Mouse (Mus musculus) megakaryocyte, adult 5-6 weeks (primary cell): ENCODE results near the gene Tmtc4. TPM values are rescaled to one million over a fixed set of nuclear protein-coding genes. Genes with fewer than 3 reads are reported as not detected.

ENCODE experiments used
- ATAC-seq: 2 replicates; pipeline ENCODE4 v1.8.0; 2016; ENCODE audit warnings: mild to moderate bottlenecking, inconsistent platforms; ENCODE audit not compliant: poor library complexity, severe bottlenecking
- total RNA-seq, 2 experiments: library from RNA; stranded (forward) in 1 of 2; stranded (reverse) in 1 of 2; fragments of 153-499, 151-499 nt in 1 of 2; fragments of 221-1000, 200-1000 nt in 1 of 2; gene quantifications; 2 replicates each; pipeline versions ENCODE4 v1.2.3 to v1.2.4; 2015 to 2017

Tmtc4 gene
- total RNA-seq (2015), result 2.2 and 4.2 TPM in 2 replicates
- total RNA-seq (2017), result 3.9 and 15.0 TPM in 2 replicates

DNA sequence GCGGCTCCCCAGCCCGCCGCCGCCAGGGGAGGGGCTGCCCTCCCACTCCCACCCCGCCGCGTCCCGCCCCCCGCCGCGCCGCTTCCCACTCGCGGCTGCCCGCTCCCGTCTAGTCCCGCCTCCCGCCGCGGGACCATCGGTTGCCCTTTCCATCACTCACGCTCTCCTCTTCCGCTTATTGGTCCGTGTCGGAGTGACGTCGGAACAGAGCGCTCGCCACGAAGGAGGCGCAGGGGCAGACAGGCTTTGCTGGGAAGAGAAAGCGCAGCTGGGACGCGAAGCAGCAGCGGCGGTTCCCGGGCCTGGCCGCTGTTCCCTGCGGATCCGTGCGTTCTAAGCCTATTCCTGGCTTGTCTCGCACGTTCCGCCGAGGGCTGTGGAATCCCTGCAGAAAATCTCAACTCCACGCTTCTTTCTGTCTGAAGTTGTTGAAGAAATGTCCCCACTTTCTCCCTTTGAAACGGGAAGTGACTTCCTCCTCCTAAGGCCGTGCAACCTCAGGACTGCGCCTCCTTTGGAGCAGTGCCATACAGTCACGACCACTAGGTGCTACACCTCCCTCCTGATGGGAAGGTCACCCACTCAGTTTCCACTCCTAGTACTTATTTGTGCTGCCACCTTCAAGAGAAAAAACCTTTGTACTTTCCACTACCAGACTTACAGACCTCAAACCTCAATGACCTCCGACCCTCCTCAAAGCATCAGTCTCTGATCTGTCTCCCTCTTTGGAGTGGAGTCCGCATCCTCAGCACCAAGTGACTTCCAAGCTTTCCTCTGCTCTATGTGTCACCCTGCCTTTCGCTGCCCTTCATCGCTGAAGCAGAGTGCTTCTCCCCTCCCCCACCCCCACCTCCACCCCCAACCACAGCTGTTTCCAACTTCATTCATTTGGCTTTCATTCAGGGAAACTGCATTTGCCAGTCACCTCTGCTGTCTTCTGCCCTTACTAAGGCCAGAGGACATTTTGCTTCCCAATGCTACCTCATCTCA lies at the start of gene Tmtc4:
TSS of gene Tmtc4 (minus strand) at position 810 of the 990 bp plus-strand sequence.
- peak; percentile 92 for ATAC-seq

DNA sequence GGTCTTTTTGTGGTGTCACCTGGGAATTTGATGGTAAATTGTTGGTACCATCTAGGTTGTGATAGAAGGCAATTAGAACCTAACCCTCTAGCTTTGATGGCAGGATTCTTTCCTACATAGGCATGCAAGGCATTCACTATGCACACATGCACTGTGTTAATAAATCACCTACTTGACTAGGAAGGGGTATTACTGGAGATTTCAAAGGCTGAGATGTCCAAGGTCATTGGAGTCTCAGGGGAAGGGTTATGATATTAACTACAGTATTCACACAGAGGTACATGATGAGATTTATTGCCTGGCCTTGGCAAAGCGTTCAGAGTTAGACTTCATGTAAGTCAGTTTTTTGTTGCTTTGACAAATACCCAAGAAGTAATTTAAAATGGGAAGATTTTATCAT lies 48.6 kb upstream of the Tmtc4 start:
- ATAC-seq, result no peak

DNA sequence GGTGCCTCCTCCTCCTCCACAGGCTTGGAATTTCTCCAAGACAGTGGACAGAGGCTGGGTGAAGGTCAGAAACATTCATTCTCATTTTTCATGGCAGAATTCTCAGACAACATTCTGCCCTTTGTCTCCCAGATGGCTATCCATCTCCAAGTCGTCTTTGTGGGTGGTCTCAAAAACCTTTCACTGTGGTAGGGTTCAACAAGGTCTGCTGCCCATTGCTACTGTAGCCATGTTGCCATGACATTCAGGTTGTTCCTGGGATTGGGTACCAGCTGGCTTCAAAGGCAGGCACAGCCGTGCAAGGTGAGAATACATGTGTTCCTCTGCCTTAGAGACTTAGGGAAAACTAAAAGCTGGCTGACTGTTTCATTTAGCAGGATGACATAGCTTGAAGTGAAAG lies 44.0 kb upstream of the Tmtc4 start:
- ATAC-seq, result no peak

DNA sequence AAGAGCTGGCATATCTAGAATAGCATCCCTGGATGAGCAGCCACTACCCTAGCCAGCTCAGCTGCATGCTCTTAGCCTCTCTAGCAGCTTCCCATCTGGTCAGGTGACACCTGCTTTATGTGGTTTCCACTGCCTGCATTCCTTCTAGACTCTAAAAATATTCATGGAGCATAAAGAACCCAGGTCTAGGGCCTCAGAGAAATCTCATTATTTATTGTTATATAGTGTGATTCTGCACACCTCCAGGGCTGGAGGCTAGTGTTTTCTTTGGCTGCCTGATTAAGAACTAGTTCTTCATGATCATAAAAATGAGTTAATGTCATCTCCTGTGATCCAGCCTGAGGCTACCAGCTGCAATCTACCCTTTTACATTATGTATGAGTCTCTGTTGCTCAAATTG lies 39.1 kb upstream of the Tmtc4 start:
- no peak for ATAC-seq

DNA sequence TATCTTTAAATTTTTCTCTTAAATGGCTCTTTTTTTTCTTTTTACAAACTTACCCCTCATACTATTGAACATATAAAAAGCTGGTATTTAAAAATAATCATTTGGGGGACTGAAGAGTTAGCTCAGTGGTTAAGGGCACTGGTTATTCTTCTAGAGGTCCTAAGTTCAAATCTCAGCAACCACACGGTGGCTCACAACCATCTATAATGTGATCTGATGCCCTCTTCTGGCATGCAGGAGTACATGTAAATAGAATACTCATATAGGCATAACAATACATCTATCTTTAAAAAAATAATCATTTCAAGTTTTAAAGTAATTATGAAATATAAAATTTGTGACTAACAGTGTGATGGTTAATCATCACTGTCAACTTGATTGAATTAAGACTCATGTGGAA lies 32.5 kb upstream of the Tmtc4 start:
- ATAC-seq, result no peak

DNA sequence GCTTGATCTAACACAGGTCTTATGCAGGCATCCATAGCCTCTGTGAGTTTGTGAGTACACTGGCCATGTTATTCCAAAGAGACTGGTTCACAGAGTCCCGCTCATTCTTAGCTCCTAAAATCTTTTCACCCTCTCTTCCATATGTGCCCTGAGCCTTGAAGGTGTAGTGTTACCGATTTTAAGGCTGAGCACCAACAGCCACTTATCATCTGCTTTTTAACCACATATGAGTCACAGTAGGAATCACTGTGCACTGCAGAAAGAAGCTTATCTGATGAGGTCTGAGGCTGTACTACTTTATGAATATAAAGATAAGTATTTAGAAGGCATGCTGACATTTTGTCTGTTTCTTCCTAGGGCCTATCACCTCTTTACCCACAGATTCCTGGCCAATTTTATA lies 31.9 kb upstream of the Tmtc4 start:
- ATAC-seq, result no peak

DNA sequence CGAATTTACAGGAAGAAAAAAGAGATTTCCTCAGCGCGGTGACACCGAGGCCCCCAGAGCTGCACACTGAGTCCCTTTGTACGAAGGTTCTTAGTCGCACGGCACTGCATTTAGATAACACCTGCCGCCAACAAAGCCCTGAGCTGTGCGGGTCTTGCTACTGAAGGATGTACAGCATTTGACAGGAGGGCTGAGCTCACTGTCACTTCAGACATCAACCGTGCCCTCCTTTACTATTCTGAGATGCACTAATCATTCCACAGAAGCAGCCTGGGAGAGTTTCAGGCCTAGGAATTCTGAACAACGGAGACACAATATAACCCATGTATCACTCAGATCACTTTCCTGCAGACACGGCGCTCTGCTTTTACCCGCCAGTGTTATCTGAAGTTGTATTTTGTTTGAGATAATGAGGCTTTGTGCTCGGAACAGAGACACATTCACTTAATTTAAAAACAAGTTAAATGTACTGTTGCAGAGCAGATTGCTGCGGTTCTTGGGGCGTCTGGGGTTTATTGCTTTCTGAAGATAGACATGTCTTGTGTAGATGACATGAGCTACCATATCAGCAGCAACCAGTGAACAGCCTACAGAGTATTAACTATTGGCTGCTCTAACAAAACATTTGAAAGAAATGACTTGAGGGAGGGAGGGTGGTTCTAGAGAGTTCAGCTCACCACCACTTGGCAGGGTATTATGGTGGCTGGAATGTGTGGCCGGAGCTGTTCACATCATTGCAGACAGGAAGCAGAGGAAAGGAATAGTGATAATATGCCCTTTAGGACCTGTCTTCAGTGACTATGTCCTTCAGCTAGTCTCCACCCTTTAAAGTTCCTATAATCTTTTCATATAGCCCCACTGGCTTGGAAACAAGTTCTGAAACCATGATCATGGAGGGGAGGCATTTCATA lies 25.5 kb upstream of the Tmtc4 start:
- no peak for ATAC-seq

DNA sequence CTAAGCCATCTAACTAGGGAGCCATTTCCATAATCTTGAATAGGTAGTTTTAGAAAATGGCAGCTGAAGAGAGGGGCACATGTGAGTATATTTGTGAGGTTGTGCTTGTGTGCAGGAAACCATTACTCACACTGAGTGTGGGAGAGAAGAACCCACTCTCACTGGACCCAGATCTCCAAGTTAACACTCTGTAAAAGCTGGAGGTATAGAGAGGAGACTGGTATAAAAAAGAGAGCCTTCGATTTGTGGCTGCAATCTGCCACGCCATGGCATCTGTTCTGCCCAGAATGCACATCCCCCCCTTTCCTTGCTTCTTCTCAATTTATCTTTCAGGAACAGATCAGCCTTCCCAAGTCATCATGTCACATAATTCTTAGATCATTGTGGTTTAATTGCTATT lies 24.8 kb upstream of the Tmtc4 start:
- no peak for ATAC-seq

DNA sequence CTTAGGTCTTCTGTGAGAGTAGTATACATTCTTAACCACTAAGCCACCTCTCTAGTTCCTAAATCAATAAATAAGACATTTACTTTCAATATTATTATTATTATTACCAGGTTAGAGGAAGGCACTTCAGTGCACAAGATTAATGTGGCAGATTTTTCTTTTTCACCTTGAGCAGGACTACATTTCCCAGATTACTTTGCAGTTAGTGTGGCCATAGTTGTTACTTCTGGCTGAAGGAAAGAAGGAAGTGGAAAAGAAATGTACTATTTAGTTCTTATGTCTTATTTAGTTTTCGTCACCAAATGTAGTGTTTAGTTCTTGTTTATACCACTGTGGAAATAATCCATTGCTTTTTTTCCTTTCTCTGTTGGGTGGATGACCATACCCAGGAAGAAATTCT lies 19.9 kb upstream of the Tmtc4 start:
- no peak for ATAC-seq

DNA sequence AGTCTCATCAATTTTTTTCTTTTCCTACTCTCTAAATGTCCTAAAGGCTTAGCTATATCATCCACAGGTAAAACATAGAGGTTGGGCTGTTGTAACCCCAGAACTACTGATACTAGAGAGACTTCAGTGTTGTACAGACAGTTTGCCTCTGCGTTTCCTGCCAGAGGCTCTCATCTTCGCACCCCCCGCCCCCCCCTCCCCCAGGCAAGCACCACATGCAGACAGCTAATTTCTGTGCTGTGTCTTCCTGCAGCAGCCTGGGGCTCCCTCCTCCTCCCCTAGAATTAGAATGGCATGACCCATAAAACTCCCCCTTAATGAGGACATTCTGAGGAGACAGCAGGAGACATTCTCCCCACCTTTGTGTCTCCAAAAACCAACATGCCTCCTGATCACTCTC lies 17.6 kb upstream of the Tmtc4 start:
- ATAC-seq, result no peak

DNA sequence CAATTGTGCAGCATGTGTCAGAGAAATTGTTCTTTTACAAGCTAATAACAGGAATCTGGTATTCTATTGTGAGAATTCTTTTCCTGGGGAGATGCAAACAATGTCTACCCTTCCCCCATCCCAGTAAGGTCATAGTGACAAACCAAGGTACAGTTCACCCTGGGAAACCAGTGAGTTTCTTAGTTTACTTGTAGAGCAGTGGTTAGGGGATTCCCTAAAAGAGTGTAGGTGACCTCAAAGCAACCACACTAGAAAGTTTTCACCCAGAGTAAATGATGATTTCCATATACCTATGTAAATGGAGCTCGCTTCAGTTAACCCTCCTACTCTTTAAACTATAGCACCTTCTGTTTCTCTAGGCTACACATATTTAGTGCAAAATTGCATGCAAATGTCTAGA lies 13.6 kb upstream of the Tmtc4 start:
- ATAC-seq, result no peak

DNA sequence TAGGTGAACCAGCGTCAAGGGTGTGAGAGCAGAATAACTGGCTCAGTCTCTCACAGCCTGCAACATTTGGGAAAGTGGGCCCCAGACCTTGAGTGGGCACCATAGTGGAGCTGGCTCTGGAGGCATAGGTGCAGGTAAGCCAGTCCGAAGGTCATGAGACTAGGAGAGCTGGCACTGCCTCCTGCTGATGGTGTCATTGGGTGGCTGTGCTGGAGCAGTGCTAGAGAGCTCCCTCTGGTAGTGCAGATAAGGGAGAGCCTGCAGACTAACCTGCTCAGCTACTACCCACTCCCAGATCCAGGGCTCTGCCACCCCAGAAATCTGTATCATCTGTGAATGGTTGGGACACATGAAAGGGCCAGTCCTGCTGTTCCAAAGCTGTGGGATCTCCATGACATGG lies 10.1 kb upstream of the Tmtc4 start:
- ATAC-seq, result no peak

DNA sequence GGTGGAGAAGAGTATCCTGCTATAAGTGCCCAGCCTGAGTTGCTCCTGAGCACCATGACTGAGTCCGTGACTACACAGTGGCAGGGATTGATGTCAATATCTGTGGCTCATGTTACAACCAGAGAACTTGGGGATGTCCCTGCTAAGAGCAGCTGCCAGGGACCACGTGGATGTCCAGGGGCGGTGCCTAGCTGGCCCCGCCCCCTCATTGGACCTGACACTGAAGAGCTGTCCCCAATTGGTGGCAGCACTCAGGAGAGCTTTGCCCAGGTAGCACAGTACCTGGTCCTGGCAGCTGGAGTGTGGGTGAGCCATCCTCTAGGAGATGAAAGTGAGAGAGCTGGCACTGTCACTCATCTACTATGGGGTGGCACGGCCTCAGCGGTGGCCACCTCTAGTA lies 9.1 kb upstream of the Tmtc4 start:
- ATAC-seq, result no peak

DNA sequence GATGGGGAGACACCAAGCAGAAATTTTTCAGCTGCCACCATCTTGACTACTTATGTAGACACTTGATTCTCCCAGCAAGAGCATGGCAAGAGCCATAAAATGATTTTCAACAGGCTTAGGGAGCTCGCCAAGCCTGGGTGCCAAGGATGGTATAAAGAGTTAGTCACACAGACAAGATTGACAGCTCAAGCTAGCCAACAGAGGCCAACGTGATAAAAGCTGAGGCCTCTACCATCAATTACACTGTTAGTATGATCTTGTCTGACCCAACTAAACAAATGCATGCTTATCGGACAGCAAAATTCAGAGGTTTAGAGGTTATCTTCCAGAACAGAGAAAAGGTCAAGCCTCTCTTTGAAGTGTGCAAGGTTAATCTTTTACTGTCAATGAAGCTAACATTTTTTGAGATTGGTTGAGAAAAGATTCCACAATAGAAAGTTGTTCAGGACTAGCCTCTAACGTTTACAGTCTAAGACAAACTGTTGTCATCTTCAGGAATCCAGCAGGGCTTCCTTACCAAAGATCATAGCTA lies 6.8 kb upstream of the Tmtc4 start:
- no peak for ATAC-seq

DNA sequence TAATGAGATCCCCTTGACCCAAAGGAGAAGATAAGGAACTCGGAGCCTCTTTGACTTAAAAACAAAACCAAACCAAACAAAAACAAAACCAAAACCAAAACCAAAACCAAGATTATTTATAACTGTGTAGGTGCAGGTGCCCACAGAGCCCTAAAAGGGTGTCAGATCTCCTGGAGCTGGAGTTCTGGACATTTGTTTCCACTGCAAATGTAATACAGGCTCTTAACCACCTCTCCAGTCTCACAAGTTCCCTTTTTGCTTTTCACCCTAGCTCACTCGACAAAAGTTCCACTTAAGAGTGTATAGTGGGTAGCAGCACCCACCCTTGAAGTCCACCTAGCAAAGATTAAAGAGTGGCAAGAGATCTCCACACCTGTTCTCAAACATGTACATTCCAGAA lies 2.6 kb upstream of the Tmtc4 start:
- ATAC-seq, result no peak

DNA sequence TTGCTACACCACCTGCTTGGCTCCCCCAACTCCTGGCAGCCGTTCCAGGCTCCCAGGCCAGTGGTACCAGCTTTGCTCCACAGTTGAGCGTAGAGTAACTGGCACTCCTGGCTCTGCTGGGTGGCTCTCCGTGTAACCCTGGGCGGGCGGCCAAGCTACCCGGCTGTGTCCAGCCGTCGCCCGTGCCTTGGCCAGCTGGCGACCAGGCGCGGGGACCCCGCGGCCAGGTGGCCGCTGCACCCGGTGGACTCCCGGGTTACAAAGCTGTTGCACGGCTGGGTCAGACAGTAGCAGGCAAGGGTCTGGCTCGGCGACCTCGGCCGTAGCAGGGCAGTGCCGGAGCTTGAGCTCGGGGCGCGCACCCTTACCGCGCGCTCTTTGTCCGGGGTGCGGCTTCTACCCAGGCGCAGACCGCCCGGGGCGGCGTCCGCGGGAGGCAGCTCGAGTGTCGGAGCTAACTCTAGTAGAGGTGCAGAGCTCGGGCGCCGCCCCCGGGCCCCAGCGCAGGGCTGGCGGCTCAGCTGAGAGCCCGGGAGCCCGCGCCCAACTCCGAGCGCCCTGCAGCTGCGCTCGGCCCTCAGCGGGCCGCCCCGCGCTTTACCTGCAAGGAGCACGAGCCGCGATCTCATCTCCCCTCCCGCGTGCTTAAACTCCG lies 1.1 kb downstream of the Tmtc4 start:
- ATAC-seq, result peak; percentile 49

DNA sequence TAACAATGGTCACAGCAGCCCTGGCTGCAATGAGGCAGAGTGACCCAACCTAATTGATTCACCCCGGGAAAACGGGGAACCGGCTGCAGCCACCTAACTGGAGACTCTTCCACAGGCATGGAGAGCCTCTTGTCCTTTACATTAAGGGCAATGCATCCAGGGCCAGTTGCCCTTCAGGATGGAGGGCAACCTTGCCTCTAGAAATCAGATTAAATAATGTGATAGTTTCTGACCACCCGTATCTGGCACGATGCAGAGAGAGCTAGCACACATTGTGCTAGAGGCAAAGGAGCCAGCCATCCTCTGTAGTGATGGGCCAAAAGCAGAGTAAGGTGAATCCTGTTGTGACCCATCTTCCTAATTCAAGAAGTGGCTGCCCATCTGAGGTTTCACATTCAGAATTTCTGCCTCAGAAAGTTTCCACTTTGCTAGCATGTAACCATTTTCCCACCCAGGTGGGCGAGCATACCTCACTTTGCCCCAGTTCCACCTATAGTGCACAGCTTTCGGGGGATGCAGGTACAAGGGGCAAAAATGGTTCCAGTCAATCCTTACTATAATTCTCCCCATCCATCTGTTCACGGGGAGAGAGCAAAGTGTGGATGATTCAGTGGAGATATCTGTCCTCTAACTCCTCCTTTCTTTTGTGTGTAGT lies 1.9 kb downstream of the Tmtc4 start:
- no peak for ATAC-seq

DNA sequence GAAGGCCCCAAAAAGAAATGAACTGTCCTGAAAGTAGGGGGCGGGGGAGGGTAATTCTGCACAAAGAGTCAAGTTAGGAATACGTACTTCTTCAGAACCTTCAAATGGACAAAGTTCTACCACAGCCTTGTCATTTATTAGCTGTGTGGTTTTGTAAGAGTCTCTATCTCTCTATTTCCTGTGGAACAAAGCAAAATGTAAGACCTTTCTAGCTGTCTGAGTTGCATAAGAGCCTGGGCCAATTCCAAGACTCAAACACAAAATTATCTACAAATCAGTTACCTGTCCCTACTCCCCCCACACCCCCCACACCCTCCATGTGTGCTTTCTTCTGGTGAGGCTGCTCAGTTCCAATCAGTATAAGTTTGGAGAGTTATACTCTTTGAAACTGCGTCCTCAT lies 5.0 kb downstream of the Tmtc4 start:
- ATAC-seq, result no peak

DNA sequence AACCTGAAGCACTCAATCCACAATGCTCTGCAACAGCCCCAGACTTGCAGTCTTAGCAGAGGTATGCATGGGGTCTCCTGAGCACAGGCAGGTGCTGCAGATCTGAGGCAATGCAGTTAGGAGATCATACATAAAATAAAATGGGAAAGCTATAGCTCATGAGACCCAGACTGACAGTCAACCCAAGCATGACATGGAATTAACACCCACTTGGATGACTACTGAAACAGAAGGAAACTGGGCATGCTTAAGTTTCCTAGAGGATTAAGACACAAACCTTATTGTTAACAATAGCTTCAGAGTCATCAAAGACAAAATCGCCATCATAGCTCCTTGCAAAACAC lies 6.1 kb downstream of the Tmtc4 start:
- ATAC-seq, result no peak

DNA sequence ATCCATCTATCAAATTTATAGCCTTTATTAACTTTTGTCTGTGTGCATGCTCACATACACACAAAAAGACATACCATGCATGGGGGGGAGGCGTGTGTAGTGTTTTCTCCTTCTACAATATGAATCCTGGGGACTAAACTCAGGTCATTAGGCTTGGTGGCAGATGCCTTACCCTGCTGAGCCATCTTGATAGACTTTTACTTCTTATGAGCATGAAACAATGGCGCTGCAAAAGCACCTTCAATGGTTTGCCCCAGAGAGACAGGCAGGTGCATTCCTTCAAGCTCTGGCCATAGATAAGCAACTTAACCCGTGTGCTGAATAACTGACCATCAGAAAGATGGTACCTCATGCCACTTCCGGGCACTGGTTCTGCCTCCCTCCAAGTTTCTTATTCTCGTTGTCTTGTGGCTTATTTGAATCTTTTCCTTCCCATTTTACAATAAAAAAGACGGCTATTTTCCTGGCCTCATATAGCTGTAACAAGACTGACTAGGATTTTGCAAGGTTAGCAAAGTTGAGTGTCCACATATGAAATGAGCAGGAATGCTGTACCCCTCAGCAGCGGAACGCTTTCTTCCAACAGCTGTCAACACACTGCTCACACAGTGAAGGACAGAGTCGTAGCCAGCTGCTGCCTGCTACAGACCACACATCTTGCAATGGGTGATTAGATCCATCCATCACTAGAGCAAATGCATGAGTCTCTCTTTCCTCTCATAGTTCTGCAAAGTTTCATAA lies 6.6 kb downstream of the Tmtc4 start:
- ATAC-seq, result no peak
